Mouse (Mus musculus) layer of hippocampus, adult 8-10 months (tissue): ENCODE measurements around the gene Dcdc2b. TPM values are rescaled to one million over a fixed set of nuclear protein-coding genes. Genes with fewer than 3 reads are reported as not detected.

Experiments used
- DNase-seq, 2 experiments: peaks; one replicate each; pipeline ENCODE4 v3.0.0; 2022; ENCODE audit warnings: low spot score in 2 of 2
- total RNA-seq, 4 experiments: library from RNA; stranded (reverse); gene quantifications; 2 replicates each; pipeline ENCODE4 v1.2.4; 2022

Gene Dcdc2b
- total RNA-seq: 1 to 10 TPM; 4.0 to 7.9 (median 5.9) TPM

DNA sequence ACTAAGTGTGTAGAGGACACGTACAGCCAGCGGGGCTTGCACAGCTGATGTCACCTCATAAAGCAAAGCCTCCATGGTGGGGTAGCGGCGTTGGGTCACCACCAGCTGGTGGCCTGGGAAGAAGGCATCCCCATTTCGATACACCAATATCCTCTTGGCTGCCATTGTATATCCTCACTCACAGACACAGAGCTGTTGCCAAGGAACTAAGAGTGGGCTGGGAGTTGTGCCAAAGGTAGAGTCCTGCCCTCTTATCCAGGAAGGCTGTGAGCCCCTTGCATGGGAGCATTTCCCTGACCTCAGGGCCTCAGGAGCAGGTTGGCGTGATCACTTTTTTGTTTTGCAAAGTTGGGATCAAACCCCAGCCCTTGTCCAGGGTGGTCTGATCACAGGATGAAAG, at the start of gene Dcdc2b:
TSS of gene Dcdc2b (minus strand) at position 165 of the 400 bp plus-strand sequence.
- no peak for DNase-seq

GRCm38 (mm10) chr4:129662255-129662813, 48.3 kb upstream of the Dcdc2b start:
- DNase-seq: no peak

- peak; percentile 56 to 65 for DNase-seq
These were observed 47.5 kb upstream of the Dcdc2b start for GRCm38 (mm10) chr4:129661584-129661983.

GRCm38 (mm10) chr4:129654770-129655169, 40.7 kb upstream of the Dcdc2b start:
- no peak for DNase-seq

DNA sequence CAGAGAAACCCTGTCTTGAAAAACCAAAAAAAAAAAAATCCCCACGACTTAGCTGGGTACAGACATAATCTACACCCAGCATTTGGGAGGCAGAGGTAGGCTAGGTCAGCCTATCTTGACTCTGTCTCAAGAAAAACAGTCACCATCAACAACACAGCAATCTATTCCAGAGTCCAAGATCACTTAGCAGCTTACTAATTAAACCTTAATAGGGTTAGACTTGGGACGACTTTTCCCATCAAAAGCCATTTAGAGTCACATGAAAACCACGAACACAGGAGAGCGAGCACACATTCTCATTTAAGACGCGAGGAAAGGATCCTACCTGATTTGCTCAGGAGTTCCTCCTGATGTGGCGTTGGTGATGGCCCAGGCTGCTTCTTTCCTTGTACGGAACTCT, 36.3 kb upstream of the Dcdc2b start:
- no peak for DNase-seq

GRCm38 (mm10) chr4:129648656-129649055, 34.6 kb upstream of the Dcdc2b start:
- no peak for DNase-seq

DNA sequence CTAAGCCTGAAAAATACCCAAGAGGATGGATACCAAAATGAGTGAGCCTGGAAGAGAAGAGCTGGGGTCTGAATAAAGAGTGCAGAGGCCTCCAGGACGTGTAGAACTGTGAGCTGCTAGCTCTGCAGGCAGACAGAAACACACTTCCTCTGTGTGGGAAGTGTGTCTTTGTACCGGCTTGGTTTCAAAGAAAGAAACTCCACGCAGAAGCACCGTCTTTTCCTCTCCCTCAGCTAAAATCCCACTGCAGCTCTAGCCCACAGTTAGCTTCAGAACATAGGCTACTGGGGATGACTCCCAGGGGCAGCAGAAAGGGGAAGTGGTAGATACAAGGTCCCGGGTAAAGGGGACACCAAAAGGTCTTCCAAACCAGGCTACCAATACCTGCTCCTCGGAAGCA, 31.1 kb upstream of the Dcdc2b start:
- no peak for DNase-seq

DNA sequence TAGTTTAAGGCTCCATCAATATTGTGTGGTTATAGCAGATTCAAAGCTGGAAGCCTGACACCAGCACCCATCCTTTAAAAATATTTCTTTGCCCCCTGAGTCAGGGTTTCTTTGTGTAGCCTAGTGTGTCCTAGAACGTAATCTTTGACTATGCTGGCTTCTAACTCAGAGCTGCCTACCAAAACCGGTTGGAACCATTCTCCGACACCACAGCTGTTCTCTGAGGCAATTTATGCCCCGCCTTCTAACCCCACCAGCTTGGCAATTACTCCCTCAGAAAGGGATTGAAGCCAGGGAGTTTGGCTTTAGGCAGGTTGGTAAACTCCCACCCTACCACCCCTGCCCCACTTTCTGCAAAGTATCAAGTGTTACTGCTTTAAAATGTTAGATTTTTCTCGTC, 27.7 kb upstream of the Dcdc2b start:
- no peak for DNase-seq

- peak; percentile 97 to 98 for DNase-seq
These were observed 26.8 kb upstream of the Dcdc2b start, which contains the start of gene Txlna for GRCm38 (mm10) chr4:129640638-129641467. Txlna (minus strand) TSS chr4:129641065.

GRCm38 (mm10) chr4:129640101-129640637, 26.1 kb upstream of the Dcdc2b start:
- no peak for DNase-seq

DNA sequence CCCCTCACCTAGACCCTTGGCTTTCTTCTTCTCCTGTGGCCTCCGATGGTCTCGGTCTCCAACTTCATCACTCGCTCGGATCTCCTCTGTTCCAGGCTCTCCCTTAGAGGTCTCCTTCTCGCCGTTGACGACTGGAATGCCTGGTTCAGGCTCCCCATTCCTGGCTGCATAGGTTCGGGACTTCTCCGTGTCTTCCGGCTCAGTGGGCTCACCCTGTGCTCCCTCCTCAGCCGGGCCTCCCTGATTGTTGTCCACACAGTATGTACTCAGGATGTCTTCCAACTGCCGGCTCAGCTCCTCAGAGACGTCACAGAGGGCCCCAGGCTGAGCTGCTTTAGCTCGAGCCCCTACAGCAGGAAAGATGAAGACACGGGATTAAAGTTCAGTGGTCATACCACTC, 25.2 kb upstream of the Dcdc2b start:
- DNase-seq: no peak

DNA sequence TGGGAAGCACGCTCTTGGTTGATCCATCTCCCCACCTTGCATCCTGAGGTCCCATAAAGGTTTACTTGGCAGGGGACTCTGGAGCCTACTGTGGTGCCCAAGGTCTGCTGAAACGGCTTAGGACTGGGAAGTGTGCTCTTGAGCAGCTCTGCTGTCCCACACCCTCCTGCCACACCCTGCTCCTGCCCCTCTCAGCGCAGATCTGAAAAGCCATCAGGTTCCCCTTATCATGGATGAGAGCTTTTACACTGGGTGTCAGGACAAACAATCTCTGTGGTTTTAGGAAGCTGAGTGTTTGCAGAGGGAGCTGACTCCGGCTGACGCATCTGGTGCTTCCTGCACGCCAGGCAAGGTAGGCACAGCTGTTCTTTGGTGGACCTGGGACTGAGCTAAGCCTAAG, 19.8 kb upstream of the Dcdc2b start:
- no peak for DNase-seq

GRCm38 (mm10) chr4:129631867-129632266, 17.8 kb upstream of the Dcdc2b start:
- no peak for DNase-seq

DNA sequence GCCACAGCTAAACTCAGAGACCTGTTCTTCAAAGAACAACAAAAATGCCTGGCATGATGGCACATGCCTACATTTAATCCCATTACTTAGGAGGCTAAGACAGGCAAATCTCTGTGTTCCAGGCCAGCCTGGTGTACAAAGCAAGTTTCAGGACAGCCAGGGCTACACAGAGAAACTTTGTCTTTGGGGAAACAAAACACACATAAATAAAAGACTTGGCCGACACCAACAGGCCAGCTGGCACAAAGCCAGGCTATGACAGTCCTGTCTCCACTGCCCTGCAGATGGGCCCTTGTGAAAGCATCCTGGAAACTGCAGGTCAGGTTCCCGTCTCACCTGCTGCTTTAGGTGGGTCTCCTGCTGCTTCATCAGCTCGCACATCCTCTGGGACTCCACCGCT, 16.9 kb upstream of the Dcdc2b start:
- DNase-seq: no peak

DNA sequence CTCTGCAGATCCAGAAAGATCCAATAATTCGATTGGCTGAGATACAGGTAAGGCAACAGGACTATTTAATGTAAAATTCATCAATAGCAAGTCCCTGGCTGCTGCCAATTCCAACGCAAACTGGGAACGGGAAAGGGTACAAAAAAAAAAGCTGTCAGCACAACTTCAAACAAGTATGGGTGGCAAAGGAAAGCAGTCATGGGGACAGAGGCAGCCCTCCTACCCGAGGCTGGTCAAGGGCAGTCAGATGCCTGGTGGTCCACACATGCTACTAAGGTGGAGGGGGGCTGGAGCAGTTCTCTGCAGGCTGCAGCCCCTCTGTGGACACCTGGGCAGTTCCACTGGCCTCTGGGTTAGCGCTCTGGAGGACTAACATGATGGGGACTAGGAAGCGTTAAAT, 12.0 kb upstream of the Dcdc2b start:
- no peak for DNase-seq

GRCm38 (mm10) chr4:129625496-129625895, 11.4 kb upstream of the Dcdc2b start:
- no peak for DNase-seq

- DNase-seq: peak in 1 of 2 experiments; percentile 65
These were observed 10.9 kb upstream of the Dcdc2b start for GRCm38 (mm10) chr4:129625029-129625370.

- peak; percentile 88 to 93 for DNase-seq
These were observed 10.4 kb upstream of the Dcdc2b start for GRCm38 (mm10) chr4:129624281-129625028.

- peak in 1 of 2 experiments; percentile 60 for DNase-seq
These were observed 9.6 kb upstream of the Dcdc2b start, which contains the start of gene Ccdc28b for GRCm38 (mm10) chr4:129623681-129624091. Ccdc28b (minus strand) TSS chr4:129623947.

DNA sequence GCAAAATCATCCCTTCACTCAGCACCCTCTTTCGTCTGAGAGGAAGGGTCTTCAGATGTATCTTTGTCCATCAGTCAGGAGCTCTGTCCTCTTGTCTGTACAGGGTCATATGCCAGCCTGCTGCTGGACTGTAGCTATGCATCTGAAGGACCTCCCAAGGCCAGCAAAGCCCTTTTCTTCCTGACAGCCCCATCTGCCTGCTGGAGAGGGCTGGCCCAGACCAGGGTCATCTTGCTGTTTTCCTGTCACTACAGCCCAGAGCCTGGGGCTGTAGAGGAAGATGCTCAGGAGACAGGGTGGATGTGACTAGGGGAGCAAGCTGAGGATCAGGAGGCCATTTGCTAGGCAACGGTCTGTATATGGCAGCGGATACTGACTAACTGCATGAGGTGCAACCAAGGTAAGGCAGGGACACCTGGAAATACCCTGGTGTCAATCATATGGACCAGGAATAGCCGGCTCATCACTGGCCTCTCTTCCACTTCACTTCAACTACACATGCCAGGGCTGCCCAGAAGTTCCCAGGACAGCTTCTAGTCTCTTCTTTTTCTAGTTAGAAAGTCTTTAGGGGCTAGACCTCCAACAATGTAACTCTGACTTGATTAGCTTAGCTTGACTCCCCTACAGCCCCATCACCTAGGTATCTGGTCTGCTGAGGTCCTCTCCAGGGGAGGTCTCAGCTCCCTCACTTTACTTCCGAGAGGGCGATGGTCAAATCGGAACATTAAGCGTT, 8.9 kb upstream of the Dcdc2b start:
- no peak for DNase-seq

GRCm38 (mm10) chr4:129622120-129622802, 8.2 kb upstream of the Dcdc2b start:
- no peak for DNase-seq
